8 mouse cellular contexts compared by ENCODE assay signal in the genomic region with DNA sequence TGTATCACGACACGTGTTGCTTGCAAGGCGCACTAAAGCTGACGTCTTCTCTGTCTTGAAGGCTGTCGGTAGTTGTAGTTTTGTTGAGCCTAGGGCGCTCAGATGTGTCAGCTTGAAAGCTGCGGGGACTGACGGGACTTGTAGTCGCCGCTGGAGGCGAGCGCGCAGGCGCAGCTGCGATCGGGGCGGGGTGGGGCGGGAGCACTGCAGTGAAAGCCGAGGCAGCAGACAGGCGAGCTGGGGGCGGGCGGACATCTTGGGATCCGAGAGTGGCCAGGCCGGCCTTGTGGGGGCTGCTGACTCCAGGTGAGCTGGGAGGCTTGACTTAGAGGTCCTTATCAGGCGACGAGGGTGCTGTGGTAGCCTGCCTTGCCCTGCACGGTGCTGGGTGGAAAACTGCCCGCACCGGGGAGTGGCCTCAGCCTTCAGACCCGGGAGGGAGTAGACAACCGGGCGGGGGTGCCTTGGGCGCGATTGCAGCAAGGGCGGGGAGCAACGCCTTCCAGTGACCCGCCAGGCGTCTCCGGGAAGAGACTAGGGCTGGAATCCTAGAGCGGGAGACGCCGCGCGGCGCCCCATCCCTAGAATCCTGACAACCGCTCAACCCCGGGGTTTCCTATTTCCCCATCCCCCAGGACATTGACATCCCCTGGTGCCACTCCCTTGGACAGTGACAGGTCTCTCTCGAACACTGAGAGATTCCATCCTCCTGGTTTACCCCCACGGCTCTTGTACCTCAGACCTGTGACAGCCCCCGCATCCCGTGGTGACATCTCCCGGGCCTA. TPM values are rescaled to one million over a fixed set of nuclear protein-coding genes. Genes with fewer than 3 reads are reported as not detected.
DNase-seq lines count a peak whose midpoint lies in the region; ATAC-seq lines count a peak whose summit lies in the region.

A gene (plus strand): TSS at position 183 of the 785 bp plus-strand sequence.

- H3K9me3 ChIP-seq in hindbrain, embryonic 11.5 days (ENCODE audit: control insufficient read depth, low read length) = no peaks in the 10 kb centered on the region

- H3K27ac ChIP-seq in hindbrain, embryonic 11.5 days (ENCODE audit: low read depth, low read length) = peak within 1 kb of the TSS; percentile 75

- peak; percentile 98 for DNase-seq in Muller cell, postnatal 12 days (ENCODE audit: inconsistent ontology term)
- DNase-seq in cerebellum, adult 9-11 months = peak; percentile 98
- peak; percentile 97 to 99 for DNase-seq in frontal cortex, adult 2 months (ENCODE audit: extremely low spot score in 1 of 2, low spot score in 1 of 2)
- peak; percentile 97 for DNase-seq in hindbrain, embryonic 11.5 days (ENCODE audit: low spot score)
- peak; percentile 85 to 90 for DNase-seq in layer of hippocampus, postnatal 10 days (ENCODE audit: low spot score in 2 of 2)
- peak; percentile 97 for DNase-seq in lung, postnatal 10 days
- DNase-seq in ovary, postnatal 36 days (ENCODE audit: low spot score) = peak; percentile 90
- DNase-seq in thymus, postnatal 25 days = peak; percentile 91

- under 1% methylated on average over 52 of the region's 52 CpGs for WGBS in hindbrain, embryonic 11.5 days

- H3K4me1 ChIP-seq in hindbrain, embryonic 11.5 days (replicated peaks; ENCODE audit: control insufficient read depth, insufficient read depth, low read length) = peaks cover 11% of the 10 kb centered on the region; the same call in 1 of the 2 replicates

- ATAC-seq in hindbrain, embryonic 11.5 days (ENCODE audit: low FRiP score) = peak; percentile 97

- H3K4me2 ChIP-seq in hindbrain, embryonic 11.5 days (replicated peaks; ENCODE audit: low read depth, low read length) = peak within 1 kb of the TSS; percentile 76

- peaks cover 11% of the 10 kb centered on the region; the same call in 1 of the 2 replicates for H3K36me3 ChIP-seq in hindbrain, embryonic 11.5 days (ENCODE audit: control insufficient read depth, insufficient read depth, low read length)

- peak within 1 kb of the TSS; percentile 89 for H3K4me3 ChIP-seq in hindbrain, embryonic 11.5 days (ENCODE audit: low read depth, low read length)

- H3K9ac ChIP-seq in hindbrain, embryonic 11.5 days (ENCODE audit: low read depth, low read length) = peak within 1 kb of the TSS; percentile 94

- no peaks in the 10 kb centered on the region for H3K27me3 ChIP-seq in hindbrain, embryonic 11.5 days (ENCODE audit: control insufficient read depth, insufficient read depth, low read length)

RNA-seq across cellular contexts. Expression of the gene that starts here (rescaled TPM):
- 1,374 and 1,412 TPM in 2 replicates for polyA plus RNA-seq in frontal cortex, adult 2 months (2012; rRNA removed)
- polyA plus RNA-seq in hindbrain, embryonic 11.5 days (2014; fragmentation: Nextera tagmentation; extraction: Ambion mirVana) = 923 and 941 TPM in 2 replicates
- total RNA-seq in layer of hippocampus, postnatal 10 days (2021) = 100 to 1,000 TPM; 893 to 941 TPM

Comparison
In these comparisons a context has a peak if more than half of its experiments do, and no peak if none do; other contexts are left out.
1. Peak in every context shown above with its lines: DNase-seq, ATAC-seq, H3K4me3 ChIP-seq and H3K27ac ChIP-seq.